Mouse (Mus musculus): Measurements from ENCODE around the gene Ccdc7a.

Gene Ccdc7a

GRCm38 (mm10) chr8:128686429-128686990 is 378.8 kb downstream of the Ccdc7a start:
- no peak for DNase-seq (ENCODE audit: low spot score)

DNA sequence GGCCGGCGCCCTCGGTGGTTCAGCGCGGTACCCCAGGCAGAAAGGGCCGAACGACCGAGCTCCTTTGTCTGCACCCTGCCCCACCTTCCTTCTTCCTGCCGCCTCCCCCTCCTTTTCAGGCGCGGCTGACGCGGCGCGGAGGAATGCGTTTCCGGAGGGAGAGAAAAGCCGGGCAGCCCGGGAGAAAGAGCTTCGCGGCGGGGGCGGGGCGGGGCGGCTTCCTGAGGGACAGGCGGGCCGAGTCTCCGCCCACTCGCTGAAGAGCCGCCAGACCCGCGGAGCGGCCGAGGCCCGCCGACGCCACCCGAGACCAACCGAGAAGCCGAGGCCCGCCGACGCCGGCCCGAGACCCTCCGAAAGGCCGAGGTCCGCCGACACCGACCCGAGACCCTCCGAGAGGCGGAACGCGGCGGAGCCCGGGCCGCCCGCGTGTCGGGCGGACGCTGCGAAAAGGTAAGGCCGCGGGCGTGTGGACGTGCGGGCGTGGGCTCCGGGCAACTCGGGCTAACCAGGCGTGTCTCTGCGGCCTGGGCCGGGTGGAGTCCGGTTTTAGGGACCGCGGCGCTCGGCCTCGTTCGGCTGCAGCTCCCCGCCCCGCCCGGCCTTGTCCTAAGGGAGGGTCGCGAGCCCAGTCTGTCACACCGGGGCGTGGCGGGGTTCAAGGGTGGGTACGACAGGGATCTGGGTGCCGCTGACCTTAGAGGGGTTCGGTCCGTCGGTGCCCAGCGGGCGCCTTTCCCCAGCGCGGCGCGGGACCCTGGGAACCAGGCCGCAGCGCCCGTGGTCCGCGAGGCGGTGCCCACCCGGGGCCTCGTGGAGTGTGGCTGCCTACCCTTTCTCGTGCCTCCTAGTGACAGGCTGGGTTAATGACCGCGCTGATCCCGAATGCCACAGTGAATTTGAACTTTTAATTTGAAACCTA is 379.5 kb downstream of the Ccdc7a start, which contains the start of gene Itgb1:
Itgb1 (plus strand) TSS at position 148 of the 922 bp plus-strand sequence.
- DNase-seq (ENCODE audit: low spot score) = peak; percentile 87

DNA sequence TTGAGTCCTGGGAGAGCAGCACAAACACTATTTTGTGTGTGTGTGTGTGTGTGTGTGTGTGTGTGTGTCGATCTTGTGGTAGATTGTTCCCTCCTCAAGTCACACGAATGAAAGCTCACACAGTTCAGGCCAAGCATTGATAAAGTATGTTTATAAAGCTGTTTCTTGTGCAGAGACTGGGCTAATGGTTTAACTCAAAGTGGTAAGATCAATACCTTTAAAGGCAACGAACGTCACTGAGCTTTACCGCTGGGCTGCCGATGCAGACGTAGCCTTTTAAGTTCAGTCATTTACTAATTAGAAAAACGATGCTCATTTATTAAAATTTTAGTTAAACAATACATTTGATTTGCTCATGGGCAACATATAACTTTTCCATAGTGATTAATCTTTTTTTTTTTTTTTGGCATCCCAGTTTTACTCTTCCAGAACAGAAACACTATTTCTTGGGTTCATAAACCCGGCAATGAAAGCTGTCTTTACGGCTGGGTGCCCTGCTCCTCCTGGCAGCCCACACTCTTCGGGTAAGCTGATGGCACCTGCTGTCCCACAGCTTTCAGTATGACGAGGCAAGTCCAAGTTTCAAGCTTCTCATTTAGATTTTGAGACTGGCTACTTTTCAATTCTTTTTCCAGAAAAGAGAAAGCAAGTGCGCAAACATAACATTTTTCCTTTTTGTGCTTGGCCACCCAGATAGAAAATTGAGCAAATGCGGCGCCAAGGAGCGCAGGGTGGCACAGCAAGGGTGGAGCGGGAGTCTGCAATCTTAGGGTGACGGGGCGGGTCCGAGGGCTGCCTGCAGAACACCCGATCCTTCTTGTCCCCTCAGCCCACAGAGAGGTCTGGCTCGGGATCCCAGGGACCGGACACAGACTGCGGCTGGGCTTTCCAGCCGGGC is 380.5 kb downstream of the Ccdc7a start:
- no peak for DNase-seq (ENCODE audit: low spot score)
